In genomic region chr11:70595638-70596037, GRCm38 (mm10) we compare ENCODE assay signal across 14 mouse cellular contexts. TPM values are rescaled to one million over a fixed set of nuclear protein-coding genes. Genes with fewer than 3 reads are reported as not detected.
DNase-seq lines count a peak whose midpoint lies in the region; ATAC-seq and TF ChIP-seq lines count a peak whose summit lies in the region.
"Had no signal": no experiment of that assay in that cellular context is flagged by ENCODE, and none has a peak within 500 bp of the region (broad histone marks: within the 10 kb centered on the region; RNA-seq: fewer than 3 reads in every experiment).

No protein-coding gene starts in this region.

- no peak for TF ChIP-seq RAD21 in MEL (IDR thresholded peaks at IDR 0.05; ENCODE audit: low read depth, low read length)

- no peak overlapping the region for H3K4me3 ChIP-seq in kidney, embryonic 14.5 days (ENCODE audit: low read length)
- H3K4me3 ChIP-seq in MEL (ENCODE audit: control insufficient read depth in 1 of 2, insufficient read depth in 1 of 2, low read depth in 2 of 2, low read length in 2 of 2) = no peak overlapping the region
- no peak overlapping the region for H3K4me3 ChIP-seq in embryonic facial prominence, embryonic 13.5 days
- H3K4me3 ChIP-seq: embryonic facial prominence, embryonic 12.5 days had no signal

- peaks cover 4% of the 10 kb centered on the region for H3K79me2 ChIP-seq in MEL (ENCODE audit: control insufficient read depth, insufficient read depth, low read length, poor library complexity)

- H3K27me3 ChIP-seq in kidney, embryonic 14.5 days (ENCODE audit: control insufficient read depth, insufficient read depth, low read length) = no peaks in the 10 kb centered on the region
- no peaks in the 10 kb centered on the region for H3K27me3 ChIP-seq in MEL (ENCODE audit: control insufficient read depth in 1 of 2, insufficient read depth in 2 of 2, low read length in 2 of 2)
- no peaks in the 10 kb centered on the region for H3K27me3 ChIP-seq in embryonic facial prominence, embryonic 13.5 days
- H3K27me3 ChIP-seq: embryonic facial prominence, embryonic 12.5 days had no signal

- DNase-seq in kidney, postnatal 10 days = no peak
- DNase-seq in MEL (ENCODE audit: low read depth, low spot score) = peak; percentile 34
- DNase-seq in kidney, postnatal 36 days = peak; percentile 40 to 58
- no peak for DNase-seq in layer of hippocampus, adult 8-10 months (ENCODE audit: low spot score in 2 of 2)
- no peak for DNase-seq in ovary, postnatal 36 days (ENCODE audit: low spot score)
- DNase-seq in adrenal gland, postnatal 25 days = no peak
- DNase-seq: left cerebral cortex, postnatal 4 days; right cerebral cortex, postnatal 25 days had no signal

- no peaks in the 10 kb centered on the region for H3K9me3 ChIP-seq in kidney, embryonic 14.5 days (ENCODE audit: control insufficient read depth, low read length)
- H3K9me3 ChIP-seq in MEL (replicated peaks; ENCODE audit: insufficient read depth, low read length) = no peaks in the 10 kb centered on the region
- no peaks in the 10 kb centered on the region for H3K9me3 ChIP-seq in embryonic facial prominence, embryonic 13.5 days
- H3K9me3 ChIP-seq: embryonic facial prominence, embryonic 12.5 days had no signal

- peak overlapping the region; percentile 21; the same call in 1 of the 2 replicates for H3K27ac ChIP-seq in kidney, embryonic 14.5 days (ENCODE audit: low read depth, low read length)
- H3K27ac ChIP-seq in MEL (ENCODE audit: control insufficient read depth, low read depth, low read length) = no peak overlapping the region; the same call in 1 of the 2 replicates
- H3K27ac ChIP-seq in embryonic facial prominence, embryonic 13.5 days = no peak overlapping the region
- H3K27ac ChIP-seq: embryonic facial prominence, embryonic 12.5 days had no signal

- TF ChIP-seq CTCF in MEL (IDR thresholded peaks at IDR 0.05 in 2 of 3, conservative IDR thresholded peaks at IDR 0.05 in 1 of 3; ENCODE audit: control insufficient read depth in 1 of 3, insufficient read depth in 1 of 3, low read depth in 2 of 3, low read length in 3 of 3, poor library complexity in 1 of 3, severe bottlenecking in 1 of 3) = no peak

- TF ChIP-seq POLR2A in MEL (IDR thresholded peaks at IDR 0.05; ENCODE audit: control insufficient read depth in 1 of 2, insufficient read depth in 1 of 2, low read depth in 1 of 2, low read length in 2 of 2, poor library complexity in 1 of 2) = no peak

- no peak for TF ChIP-seq EP300 in MEL (IDR thresholded peaks at IDR 0.05; ENCODE audit: low read depth in 1 of 2, low read length in 2 of 2)

- ATAC-seq in kidney, embryonic 14.5 days (ENCODE audit: low FRiP score, low TSS enrichment) = no peak
- no peak for ATAC-seq in embryonic facial prominence, embryonic 13.5 days (ENCODE audit: insufficient number of reproducible peaks, insufficient read depth, low FRiP score, low TSS enrichment, low read depth)

- H3K4me1 ChIP-seq in kidney, embryonic 14.5 days (ENCODE audit: control insufficient read depth, insufficient read depth, low read length) = no peaks in the 10 kb centered on the region
- peaks cover 15 to 30% of the 10 kb centered on the region in 2 experiments for H3K4me1 ChIP-seq in MEL (ENCODE audit: control insufficient read depth in 1 of 2, insufficient read depth in 2 of 2, low read length in 2 of 2)
- peaks cover 8% of the 10 kb centered on the region; the same call in 1 of the 2 replicates for H3K4me1 ChIP-seq in embryonic facial prominence, embryonic 13.5 days

- H3K4me2 ChIP-seq in kidney, embryonic 14.5 days (replicated peaks; ENCODE audit: low read depth, low read length) = no peak overlapping the region
- H3K4me2 ChIP-seq in embryonic facial prominence, embryonic 13.5 days = no peak overlapping the region
- H3K4me2 ChIP-seq: embryonic facial prominence, embryonic 12.5 days; heart, embryonic 11.5 days had no signal

- H3K36me3 ChIP-seq in kidney, embryonic 14.5 days (ENCODE audit: control insufficient read depth, insufficient read depth, low read length) = peaks cover 24% of the 10 kb centered on the region
- peaks cover 5 to 20% of the 10 kb centered on the region in 2 experiments for H3K36me3 ChIP-seq in MEL (ENCODE audit: control insufficient read depth in 1 of 2, insufficient read depth in 2 of 2, low read length in 2 of 2)
- H3K36me3 ChIP-seq in embryonic facial prominence, embryonic 13.5 days = peaks cover 35% of the 10 kb centered on the region

- no peak overlapping the region for H3K9ac ChIP-seq in kidney, embryonic 14.5 days (ENCODE audit: low read depth, low read length)
- no peak overlapping the region for H3K9ac ChIP-seq in MEL (ENCODE audit: control insufficient read depth, low read depth, low read length, poor library complexity, severe bottlenecking)
- peak overlapping the region; percentile 1; the same call in 1 of the 2 replicates for H3K9ac ChIP-seq in embryonic facial prominence, embryonic 13.5 days
- H3K9ac ChIP-seq: embryonic facial prominence, embryonic 12.5 days had no signal

- 74% methylated on average over 2 of the region's 2 CpGs for WGBS in kidney, embryonic 14.5 days
- 60% methylated on average over 2 of the region's 2 CpGs for WGBS in embryonic facial prominence, embryonic 13.5 days

TF ChIP-seq in MEL, 35 proteins besides CTCF, POLR2A, EP300 and RAD21:
- TF ChIP-seq GATA1 (IDR thresholded peaks at IDR 0.05; ENCODE audit: low read depth, low read length) = no peak
- 0 out of 2 replicates have a peak, but pooled peaks have one; percentile 1 for TF ChIP-seq MAX (IDR thresholded peaks at IDR 0.05; ENCODE audit: low read length)
- TF ChIP-seq TAL1 (IDR thresholded peaks at IDR 0.05; ENCODE audit: low read length) = no peak
TF ChIP-seq in MEL: peak in this region for 1.

RNA-seq across cellular contexts. Expression of gene 4930544D05Rik, which starts 20.0 kb away (rescaled TPM):
- not detected in 2 replicates for polyA plus RNA-seq in kidney, embryonic 14.5 days (2014; fragmentation: Nextera tagmentation; extraction: Ambion mirVana)
- not detected in 2 replicates for total RNA-seq in MEL (2012; rRNA removed)
- polyA plus RNA-seq in MEL (2012; ENCODE audit: insufficient read depth in 1 of 2, insufficient read length in 2 of 2, low read depth in 1 of 2, low replicate concordance in 2 of 2, missing spikeins in 1 of 2) = under 1 TPM in 1 of 2 experiments, not detected in 1; 0.10 TPM
- not detected in 2 replicates for polyA plus RNA-seq in embryonic facial prominence, embryonic 13.5 days (2015; fragmentation: Nextera tagmentation; extraction: Ambion mirVana)
- total RNA-seq in layer of hippocampus, adult 8-10 months (2022) = 1 to 10 TPM in 1 of 4 experiments, under 1 TPM in 2, not detected in 1; 0.54 to 1.1 (median 0.87) TPM
- total RNA-seq in adrenal gland, postnatal 25 days (2021) = not detected in 2 replicates
- total RNA-seq: left cerebral cortex, postnatal 4 days; midbrain, postnatal 0 days had no signal
- polyA plus RNA-seq: brain, embryonic 14.5 days; embryonic facial prominence, embryonic 12.5 days; heart, embryonic 11.5 days; midbrain, postnatal 0 days had no signal

RNA-seq across cellular contexts. Expression of gene Chrne, which starts 23.4 kb away (rescaled TPM):
- polyA plus RNA-seq in kidney, embryonic 14.5 days (2014; fragmentation: Nextera tagmentation; extraction: Ambion mirVana) = not detected in 2 replicates
- 0.54 TPM in 1 of 2 replicates, not detected in the other for total RNA-seq in MEL (2012; rRNA removed)
- under 1 TPM in 1 of 2 experiments, not detected in 1; 0.33 TPM for polyA plus RNA-seq in MEL (2012; ENCODE audit: insufficient read depth in 1 of 2, insufficient read length in 2 of 2, low read depth in 1 of 2, low replicate concordance in 2 of 2, missing spikeins in 1 of 2)
- not detected in 2 replicates for polyA plus RNA-seq in embryonic facial prominence, embryonic 13.5 days (2015; fragmentation: Nextera tagmentation; extraction: Ambion mirVana)
- total RNA-seq in layer of hippocampus, adult 8-10 months (2022) = 1 to 10 TPM in 1 of 4 experiments, not detected in 3; 1.0 TPM
- total RNA-seq in adrenal gland, postnatal 25 days (2021) = not detected in 2 replicates
- total RNA-seq: left cerebral cortex, postnatal 4 days; midbrain, postnatal 0 days had no signal
- polyA plus RNA-seq: embryonic facial prominence, embryonic 12.5 days; heart, embryonic 11.5 days had no signal

RNA-seq across cellular contexts. Expression of gene Mink1, which starts 33.0 kb away (rescaled TPM):
- 14.7 and 21.0 TPM in 2 replicates for polyA plus RNA-seq in kidney, embryonic 14.5 days (2014; fragmentation: Nextera tagmentation; extraction: Ambion mirVana)
- 25.0 and 33.8 TPM in 2 replicates for total RNA-seq in MEL (2012; rRNA removed)
- polyA plus RNA-seq in MEL (2012; ENCODE audit: insufficient read depth in 1 of 2, insufficient read length in 2 of 2, low read depth in 1 of 2, low replicate concordance in 2 of 2, missing spikeins in 1 of 2) = 100 to 1,000 TPM in 1 of 2 experiments, 10 to 100 TPM in 1; 57.3 to 230 TPM
- polyA plus RNA-seq in embryonic facial prominence, embryonic 13.5 days (2015; fragmentation: Nextera tagmentation; extraction: Ambion mirVana) = 14.6 and 16.5 TPM in 2 replicates
- 100 to 1,000 TPM; 419 to 496 (median 460) TPM for total RNA-seq in layer of hippocampus, adult 8-10 months (2022)
- 45.7 and 58.9 TPM in 2 replicates for total RNA-seq in adrenal gland, postnatal 25 days (2021)

RNA-seq across cellular contexts. Expression of gene Gp1ba, which starts 43.3 kb away (rescaled TPM):
- polyA plus RNA-seq in kidney, embryonic 14.5 days (2014; fragmentation: Nextera tagmentation; extraction: Ambion mirVana) = 0.29 and 0.35 TPM in 2 replicates
- total RNA-seq in MEL (2012; rRNA removed) = 0.98 and 1.6 TPM in 2 replicates
- polyA plus RNA-seq in MEL (2012; ENCODE audit: insufficient read depth in 1 of 2, insufficient read length in 2 of 2, low read depth in 1 of 2, low replicate concordance in 2 of 2, missing spikeins in 1 of 2) = 1 to 10 TPM in 1 of 2 experiments, not detected in 1; 5.0 TPM
- 0.10 and 0.37 TPM in 2 replicates for polyA plus RNA-seq in embryonic facial prominence, embryonic 13.5 days (2015; fragmentation: Nextera tagmentation; extraction: Ambion mirVana)
- total RNA-seq in layer of hippocampus, adult 8-10 months (2022) = under 1 TPM in 1 of 4 experiments, not detected in 3; 0.21 TPM
- not detected in 2 replicates for total RNA-seq in adrenal gland, postnatal 25 days (2021)
- total RNA-seq: midbrain, postnatal 0 days had no signal

RNA-seq across cellular contexts. Expression of gene Rnf167, which starts 51.4 kb away (rescaled TPM):
- polyA plus RNA-seq in kidney, embryonic 14.5 days (2014; fragmentation: Nextera tagmentation; extraction: Ambion mirVana) = 83.0 and 109 TPM in 2 replicates
- 30.4 and 31.4 TPM in 2 replicates for total RNA-seq in MEL (2012; rRNA removed)
- 10 to 100 TPM in 1 of 2 experiments, not detected in 1; 44.4 TPM for polyA plus RNA-seq in MEL (2012; ENCODE audit: insufficient read depth in 1 of 2, insufficient read length in 2 of 2, low read depth in 1 of 2, low replicate concordance in 2 of 2, missing spikeins in 1 of 2)
- polyA plus RNA-seq in embryonic facial prominence, embryonic 13.5 days (2015; fragmentation: Nextera tagmentation; extraction: Ambion mirVana) = 131 and 135 TPM in 2 replicates
- 100 to 1,000 TPM in 1 of 4 experiments, 10 to 100 TPM in 3; 84.8 to 102 (median 92.8) TPM for total RNA-seq in layer of hippocampus, adult 8-10 months (2022)
- total RNA-seq in adrenal gland, postnatal 25 days (2021) = 92.7 and 106 TPM in 2 replicates

Comparison
In these comparisons a context has a peak if more than half of its experiments do, and no peak if none do; other contexts are left out.
1. DNase-seq: peak in MEL (single experiment) and kidney, postnatal 36 days (2 of 2); none in kidney, postnatal 10 days (single experiment), layer of hippocampus, adult 8-10 months (0 of 2), ovary, postnatal 36 days (single experiment) and adrenal gland, postnatal 25 days (single experiment).